Mouse (Mus musculus) embryonic facial prominence, embryonic 10.5 days (tissue): ENCODE measurements around the gene Snap47. TPM values are rescaled to one million over a fixed set of nuclear protein-coding genes. Genes with fewer than 3 reads are reported as not detected.

Experiments used
- DNase-seq: peaks from one replicate; pipeline ENCODE4 v3.0.0-alpha.2; 2017; ENCODE audit warnings: low spot score
- H3K27ac ChIP-seq: fragments of 300-500 bp; sonication (generic); replicated peaks from 2 replicates; pipeline ENCODE4 v1.5.1; 2016; ENCODE audit warnings: mild to moderate bottlenecking
- H3K27me3 ChIP-seq: fragments of 300-500 bp; sonication (generic); replicated peaks from 2 replicates; pipeline ENCODE4 v1.6.1; 2016; ENCODE audit warnings: low read depth, mild to moderate bottlenecking; ENCODE audit not compliant: poor library complexity, severe bottlenecking
- H3K36me3 ChIP-seq: fragments of 300-500 bp; sonication (generic); replicated peaks from 2 replicates; pipeline ENCODE4 v1.6.1; 2016; ENCODE audit warnings: mild to moderate bottlenecking, moderate library complexity
- H3K4me1 ChIP-seq: fragments of 300-500 bp; sonication (generic); 2 replicates; pipeline ENCODE4 v1.6.1; 2016
- H3K4me3 ChIP-seq: fragments of 300-500 bp; sonication (generic); 2 replicates; pipeline ENCODE4 v1.5.1; 2016; ENCODE audit warnings: mild to moderate bottlenecking, moderate library complexity
- H3K9me3 ChIP-seq: fragments of 300-500 bp; sonication (generic); 2 replicates; pipeline ENCODE4 v1.6.1; 2016; ENCODE audit warnings: mild to moderate bottlenecking
- WGBS: fragments of 180-500 bp; shearing (Covaris S2); methylation state at CpG from one replicate; pipeline ENCODE4 v1.1.7; 2016; 5-methylcytosine and 5-hydroxymethylcytosine counted together
- polyA plus RNA-seq: library from polyadenylated mRNA; unstranded; fragments of >200 nt; fragmentation: Nextera tagmentation; extraction: Ambion mirVana; gene quantifications from 2 replicates; pipeline ENCODE4 v1.2.1, GENCODE M21; 2016

Snap47 gene
- polyA plus RNA-seq, 1 experiment from 2014 or later = 134 TPM

DNA sequence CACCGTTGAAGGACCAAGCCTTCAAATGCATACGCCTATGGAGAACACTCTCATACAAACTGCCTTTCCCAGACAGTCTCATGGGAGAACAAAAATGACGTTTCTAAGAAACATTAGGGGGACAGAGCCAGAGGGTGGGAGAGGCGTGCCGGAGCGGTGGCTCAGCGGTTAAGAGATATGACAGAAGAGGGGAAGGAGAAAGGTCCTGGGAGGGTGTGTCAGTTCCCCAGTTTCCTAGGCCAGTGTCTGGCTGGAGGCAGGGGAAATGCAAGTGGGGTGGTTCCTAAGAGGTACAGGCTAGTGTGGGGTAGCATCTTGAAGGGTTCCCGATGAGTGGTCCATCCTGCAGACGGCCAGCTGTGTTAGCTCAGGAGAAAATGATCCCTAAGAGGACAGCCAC, 89.7 kb downstream of the Snap47 start:
- Histone ChIP-seq H3K27me3 (no peaks in the 10 kb centered on the region), H3K4me3 (no peak overlapping the region), H3K4me1 (peaks cover 11% of the 10 kb centered on the region), H3K36me3 (no peaks in the 10 kb centered on the region), H3K9me3 (no peaks in the 10 kb centered on the region), H3K27ac (no peak overlapping the region)
- DNase-seq = no peak
- WGBS = 89% methylated on average over 9 of the region's 9 CpGs

Other genes starting within 250 kb of the Snap47 start
- gene Mrpl55, start 248.7 kb downstream of the Snap47 start, polyA plus RNA-seq = 119 and 128 TPM in 2 replicates
- gene 2310033P09Rik, start 242.9 kb downstream of the Snap47 start, polyA plus RNA-seq = 43.9 and 46.0 TPM in 2 replicates
- 645 and 651 TPM in 2 replicates for gene Arf1, start 222.9 kb downstream of the Snap47 start, polyA plus RNA-seq
- 0.77 and 1.7 TPM in 2 replicates for gene Wnt3a, start 160.4 kb downstream of the Snap47 start, polyA plus RNA-seq
- 2.3 and 2.6 TPM in 2 replicates for gene Wnt9a, start 144.3 kb downstream of the Snap47 start, polyA plus RNA-seq
- gene Prss38, start 75.5 kb downstream of the Snap47 start, polyA plus RNA-seq = not detected in 2 replicates
- 19.1 and 19.6 TPM in 2 replicates for gene Jmjd4, start 1.1 kb downstream of the Snap47 start, polyA plus RNA-seq
- gene Zfp867, start 21.3 kb upstream of the Snap47 start, polyA plus RNA-seq = 8.6 and 9.3 TPM in 2 replicates
- 37.2 and 39.3 TPM in 2 replicates for gene Zkscan17, start 75.6 kb upstream of the Snap47 start, polyA plus RNA-seq
- gene Nlrp3, start 90.4 kb upstream of the Snap47 start, polyA plus RNA-seq = 0.14 and 0.16 TPM in 2 replicates
- gene Olfr222, start 125.0 kb upstream of the Snap47 start, polyA plus RNA-seq = 0.06 TPM in 1 of 2 replicates, not detected in the other
- gene Olfr223, start 142.1 kb upstream of the Snap47 start, polyA plus RNA-seq = not detected in 2 replicates
- gene Mprip, start 210.1 kb upstream of the Snap47 start, polyA plus RNA-seq = 40.8 and 49.9 TPM in 2 replicates